Mouse (Mus musculus): ENCODE data around the gene Adgrf3.

Gene Adgrf3

GRCm38 (mm10) chr5:30152007-30152406 lies 53.5 kb downstream of the Adgrf3 start:
- no peak for ATAC-seq (ENCODE audit: low TSS enrichment)

GRCm38 (mm10) chr5:30148133-30148920 lies 57.2 kb downstream of the Adgrf3 start:
- ATAC-seq (ENCODE audit: low TSS enrichment): no peak

GRCm38 (mm10) chr5:30146526-30146925 lies 59.0 kb downstream of the Adgrf3 start:
- ATAC-seq (ENCODE audit: low TSS enrichment): no peak
